Mouse (Mus musculus): ENCODE results near the gene Nr2f2. TPM values are rescaled to one million over a fixed set of nuclear protein-coding genes. Genes with fewer than 3 reads are reported as not detected.

Nr2f2 gene
- polyA plus RNA-seq, 1 experiment = 193 TPM

- peak overlapping the region; percentile 94 for H3K27ac ChIP-seq (ENCODE audit: insufficient read depth, low read depth, low read length)
- no peaks in the 10 kb centered on the region for H3K27me3 ChIP-seq (replicated peaks; ENCODE audit: control insufficient read depth, insufficient read depth, low read length)
- WGBS = 7% methylated on average over 83 of the region's 84 CpGs
- peak; percentile 67 for DNase-seq
- peaks cover 11% of the 10 kb centered on the region for H3K36me3 ChIP-seq (ENCODE audit: control insufficient read depth, insufficient read depth, low read length)
- H3K4me1 ChIP-seq (ENCODE audit: control insufficient read depth, insufficient read depth, low read length) = peaks cover 3% of the 10 kb centered on the region; the same call in 1 of the 2 replicates
- TF ChIP-seq CTCF (conservative IDR thresholded peaks at IDR 0.05; ENCODE audit: insufficient read depth, insufficient read length, low read depth, low read length) (no peak), POLR2A (IDR thresholded peaks at IDR 0.05; ENCODE audit: low read depth, low read length) (peak; percentile 14)
- peak overlapping the region; percentile 97 for H3K4me3 ChIP-seq (ENCODE audit: insufficient read depth, low read depth, low read length)
Measured at GRCm38 (mm10) chr7:70360611-70361382, 5.7 kb downstream of the Nr2f2 start.

GRCm38 (mm10) chr7:70359791-70360581 is 6.5 kb downstream of the Nr2f2 start:
- DNase-seq = peak; percentile 66
- no peak for TF ChIP-seq CTCF (conservative IDR thresholded peaks at IDR 0.05; ENCODE audit: insufficient read depth, insufficient read length, low read depth, low read length)
- WGBS = under 1% methylated on average over 75 of the region's 75 CpGs

GRCm38 (mm10) chr7:70358848-70359591 is 7.5 kb downstream of the Nr2f2 start:
- Histone ChIP-seq H3K4me1 (ENCODE audit: control insufficient read depth, insufficient read depth, low read length) (peaks cover 8% of the 10 kb centered on the region; the same call in 1 of the 2 replicates), H3K27me3 (replicated peaks; ENCODE audit: control insufficient read depth, insufficient read depth, low read length) (no peaks in the 10 kb centered on the region), H3K36me3 (ENCODE audit: control insufficient read depth, insufficient read depth, low read length) (peaks cover 19% of the 10 kb centered on the region), H3K4me3 (ENCODE audit: insufficient read depth, low read depth, low read length) (peak overlapping the region; percentile 97), H3K27ac (ENCODE audit: insufficient read depth, low read depth, low read length) (peak overlapping the region; percentile 94)
- peak; percentile 84 for DNase-seq
- WGBS = under 1% methylated on average over 33 of the region's 33 CpGs
- TF ChIP-seq CTCF (conservative IDR thresholded peaks at IDR 0.05; ENCODE audit: insufficient read depth, insufficient read length, low read depth, low read length) = no peak
- TF ChIP-seq POLR2A (IDR thresholded peaks at IDR 0.05; ENCODE audit: low read depth, low read length) = no peak

More at GRCm38 (mm10) chr7:70359791-70360581, 6.5 kb downstream of the Nr2f2 start:
- peak overlapping the region; percentile 97 for H3K4me3 ChIP-seq (ENCODE audit: insufficient read depth, low read depth, low read length)
- peaks cover 7% of the 10 kb centered on the region; the same call in 1 of the 2 replicates for H3K4me1 ChIP-seq (ENCODE audit: control insufficient read depth, insufficient read depth, low read length)
- H3K27ac ChIP-seq (ENCODE audit: insufficient read depth, low read depth, low read length) = peak overlapping the region; percentile 94
- H3K36me3 ChIP-seq (ENCODE audit: control insufficient read depth, insufficient read depth, low read length) = peaks cover 16% of the 10 kb centered on the region
- H3K27me3 ChIP-seq (replicated peaks; ENCODE audit: control insufficient read depth, insufficient read depth, low read length) = no peaks in the 10 kb centered on the region

GRCm38 (mm10) chr7:70358020-70358847 is 8.3 kb downstream of the Nr2f2 start:
- Histone ChIP-seq H3K27ac (ENCODE audit: insufficient read depth, low read depth, low read length) (peak overlapping the region; percentile 94), H3K36me3 (ENCODE audit: control insufficient read depth, insufficient read depth, low read length) (peaks cover 19% of the 10 kb centered on the region), H3K4me1 (ENCODE audit: control insufficient read depth, insufficient read depth, low read length) (peaks cover 8% of the 10 kb centered on the region; the same call in 1 of the 2 replicates), H3K27me3 (replicated peaks; ENCODE audit: control insufficient read depth, insufficient read depth, low read length) (no peaks in the 10 kb centered on the region), H3K4me3 (ENCODE audit: insufficient read depth, low read depth, low read length) (peak overlapping the region; percentile 97)
- DNase-seq = peak; percentile 79
- TF ChIP-seq POLR2A (IDR thresholded peaks at IDR 0.05; ENCODE audit: low read depth, low read length) = no peak
- no peak for TF ChIP-seq CTCF (conservative IDR thresholded peaks at IDR 0.05; ENCODE audit: insufficient read depth, insufficient read length, low read depth, low read length)
- 5% methylated on average over 33 of the region's 33 CpGs for WGBS

GRCm38 (mm10) chr7:70357516-70358019 is 9.0 kb downstream of the Nr2f2 start:
- peaks cover 19% of the 10 kb centered on the region for H3K36me3 ChIP-seq (ENCODE audit: control insufficient read depth, insufficient read depth, low read length)
- H3K27me3 ChIP-seq (replicated peaks; ENCODE audit: control insufficient read depth, insufficient read depth, low read length) = no peaks in the 10 kb centered on the region
- H3K4me3 ChIP-seq (ENCODE audit: insufficient read depth, low read depth, low read length) = peak overlapping the region; percentile 97
- H3K27ac ChIP-seq (ENCODE audit: insufficient read depth, low read depth, low read length) = peak overlapping the region; percentile 94
- 9% methylated on average over 17 of the region's 17 CpGs for WGBS
- H3K4me1 ChIP-seq (ENCODE audit: control insufficient read depth, insufficient read depth, low read length) = peaks cover 10% of the 10 kb centered on the region; the same call in 1 of the 2 replicates
- peak; percentile 40 for DNase-seq
- TF ChIP-seq CTCF (conservative IDR thresholded peaks at IDR 0.05; ENCODE audit: insufficient read depth, insufficient read length, low read depth, low read length) (no peak), POLR2A (IDR thresholded peaks at IDR 0.05; ENCODE audit: low read depth, low read length) (no peak)
